Mouse (Mus musculus): ENCODE results near the gene Fnip2.

DNA sequence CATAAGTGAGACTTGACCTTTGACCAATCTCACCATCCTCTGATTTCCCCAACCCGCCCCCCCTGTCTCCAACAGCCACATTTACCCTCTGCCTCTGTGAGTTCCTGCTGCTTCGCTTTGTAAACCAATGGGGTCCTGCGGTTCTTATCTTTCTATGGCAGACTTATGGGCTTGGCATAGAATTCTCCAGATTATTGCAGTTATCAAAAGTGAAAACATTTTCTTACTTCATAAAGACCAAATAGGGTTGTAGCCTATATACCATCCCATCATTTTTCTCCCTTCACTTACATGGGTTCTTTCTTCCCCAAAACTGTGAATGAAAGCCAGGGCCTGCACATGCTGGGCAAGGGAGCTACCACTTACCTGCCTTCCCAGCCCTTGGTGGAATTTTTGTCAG, 6.7 kb upstream of the Fnip2 start:
- no peak for TF ChIP-seq POLR2A (IDR thresholded peaks at IDR 0.05; ENCODE audit: insufficient read depth, low read length)
- no peak for TF ChIP-seq EP300 (IDR thresholded peaks at IDR 0.05; ENCODE audit: insufficient read depth, low read depth, low read length)
